Mouse (Mus musculus) thymus, adult 18-20 months (tissue): ENCODE data around the gene Card19.

ENCODE experiments used
- DNase-seq, 2 experiments: peaks; one replicate each; pipeline ENCODE4 v3.0.0; 2022; ENCODE audit warnings: mixed read lengths in 2 of 2

Card19 gene

DNA sequence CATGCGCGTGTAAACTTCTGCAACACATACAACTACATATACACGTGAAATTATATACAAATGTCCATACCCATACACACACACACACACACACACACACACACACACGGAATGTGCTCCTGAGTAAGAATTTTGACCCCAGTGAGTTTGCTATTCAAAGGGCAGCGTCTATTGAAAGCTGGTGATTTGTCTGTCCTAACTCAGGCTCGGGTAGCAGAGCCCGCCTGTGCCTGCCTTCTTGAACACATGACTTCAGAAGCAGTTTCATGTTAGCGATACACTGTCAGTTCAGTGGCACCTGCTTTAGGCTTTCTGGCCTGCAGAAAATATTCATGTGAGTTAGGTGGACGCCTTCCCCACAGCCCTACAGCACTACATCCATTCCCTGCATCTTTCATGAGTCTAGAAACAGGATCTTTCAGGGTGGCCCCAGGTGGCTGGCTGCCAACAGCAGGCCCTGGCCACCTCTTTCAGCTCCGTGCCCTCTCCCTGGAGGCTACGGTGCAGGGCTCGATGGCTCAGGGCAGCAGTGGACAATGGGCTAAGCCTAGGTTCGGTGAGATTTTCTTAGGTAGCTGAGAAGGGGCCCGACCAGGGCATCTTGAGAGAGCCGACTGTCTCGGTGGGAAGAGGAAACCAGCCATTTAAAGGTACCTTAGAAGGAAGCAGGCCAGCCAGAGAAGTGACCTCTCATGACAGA, 23.5 kb downstream of the Card19 start:
- DNase-seq, result no peak

DNA sequence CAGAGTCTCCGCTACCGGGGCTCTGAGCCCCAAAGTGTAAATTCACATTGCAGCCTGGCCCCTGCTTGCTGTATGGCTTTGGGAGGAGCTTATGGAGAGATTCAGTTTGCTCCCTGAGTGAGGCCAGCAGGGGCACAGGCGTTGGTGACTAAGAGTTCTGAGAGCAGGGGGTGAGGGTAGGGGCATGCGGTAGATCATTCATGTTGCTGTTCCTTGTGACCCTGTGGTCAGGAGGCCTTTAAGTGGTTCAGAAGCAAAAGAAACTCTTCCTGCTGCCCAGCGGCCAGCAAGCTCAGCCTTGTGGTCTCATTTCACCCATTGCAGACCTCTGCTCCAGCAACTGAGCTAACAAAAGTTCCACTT, 24.2 kb downstream of the Card19 start:
- no peak for DNase-seq

DNA sequence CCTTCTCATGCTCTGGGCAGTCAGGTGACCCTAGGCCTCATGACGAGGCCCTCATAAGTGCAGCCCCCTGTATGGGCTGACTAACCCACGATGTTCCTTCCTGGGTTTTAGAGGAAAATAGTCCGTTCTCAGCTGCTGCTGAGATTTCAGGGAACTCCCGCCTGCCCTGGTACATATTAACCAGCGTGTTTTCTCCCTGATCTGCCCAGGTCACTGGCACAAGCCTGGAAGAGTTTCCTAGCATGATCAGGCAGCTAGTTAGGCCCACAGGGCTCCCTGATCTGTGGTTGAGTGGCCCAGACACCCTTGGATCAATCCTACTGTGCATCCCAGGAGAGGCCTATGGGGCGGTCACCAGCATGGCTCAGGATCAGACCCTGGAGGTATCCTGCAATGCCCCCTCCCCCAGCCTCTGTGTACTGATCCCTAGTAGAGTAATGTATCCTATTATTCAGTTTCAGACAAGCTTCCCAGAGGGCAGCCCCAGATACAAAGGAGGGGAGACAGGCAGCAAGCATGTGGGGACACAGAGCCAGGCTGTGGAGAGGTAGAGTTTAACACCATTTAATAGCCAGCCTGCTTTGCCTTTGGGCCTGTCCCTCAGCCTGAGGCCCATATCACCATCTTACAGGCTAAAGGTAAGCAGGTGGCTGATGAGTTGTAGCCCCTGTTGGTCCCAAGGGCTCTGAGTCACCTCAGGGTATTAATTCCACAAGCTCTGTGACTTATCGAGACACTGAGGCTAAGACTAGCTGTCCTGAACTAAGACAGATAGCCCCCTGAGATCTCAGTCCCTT, 24.8 kb downstream of the Card19 start:
- DNase-seq, result no peak

DNA sequence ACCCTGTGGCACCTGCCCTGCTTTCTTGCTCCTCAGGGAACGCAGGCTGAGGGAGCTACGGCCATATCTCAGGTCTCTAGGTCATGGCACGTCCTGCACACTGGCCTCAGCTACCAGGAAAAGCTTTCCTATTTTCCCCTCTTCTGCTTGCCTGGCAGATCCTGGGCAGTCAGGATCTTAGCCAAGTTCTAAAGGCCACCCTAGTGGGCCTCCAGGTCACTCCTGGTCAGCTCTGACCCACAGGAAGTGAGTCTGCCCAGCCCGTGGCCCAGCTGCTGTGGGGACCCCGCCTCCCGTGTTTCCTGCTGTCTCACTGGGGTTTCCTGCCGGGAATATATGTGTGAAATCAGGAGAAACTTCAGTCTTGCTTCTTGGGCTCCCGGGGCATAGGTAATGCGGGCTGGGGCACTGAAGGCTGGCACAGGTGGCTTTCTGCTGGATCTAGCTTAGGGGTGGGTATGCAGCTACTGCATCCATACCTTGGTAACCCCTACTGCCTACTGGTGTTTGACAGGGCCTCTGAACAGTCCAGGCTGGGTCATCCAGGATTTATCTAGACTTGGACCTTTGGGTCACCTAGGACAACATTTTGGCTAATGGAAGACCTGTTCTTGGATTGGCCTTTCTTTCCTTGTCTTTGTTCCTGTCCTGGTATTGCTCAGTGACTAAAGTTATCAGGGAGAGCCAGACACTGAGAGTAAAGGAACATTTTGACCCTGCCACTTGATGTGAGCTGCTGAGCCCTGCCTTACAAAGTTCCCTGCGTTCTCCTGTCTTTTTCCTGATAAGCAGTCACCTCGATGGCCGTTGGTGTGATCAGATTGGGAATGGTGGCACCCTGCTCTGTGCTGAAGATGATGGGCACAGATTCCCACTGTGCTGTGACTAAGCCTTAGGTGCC, 25.6 kb downstream of the Card19 start:
- no peak for DNase-seq

DNA sequence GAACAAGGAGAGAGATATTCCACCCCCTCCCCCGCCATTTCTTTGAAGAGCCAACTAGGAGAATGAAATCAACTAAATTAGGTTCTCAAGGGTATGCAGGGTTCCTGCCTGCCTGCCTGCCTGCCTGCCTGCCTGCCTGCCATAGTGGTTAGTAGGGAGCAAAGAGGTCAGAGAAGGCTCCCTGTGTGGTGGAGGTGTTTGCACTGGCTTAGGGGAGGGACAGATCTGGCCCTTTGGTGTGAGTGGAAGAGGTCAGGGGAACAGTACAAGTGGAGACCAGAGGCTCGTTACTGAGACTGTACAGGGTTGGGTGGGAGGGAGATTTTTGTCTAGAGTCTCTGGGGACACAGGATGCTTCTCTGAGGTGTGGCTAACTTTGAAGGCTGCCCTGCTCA, 26.9 kb downstream of the Card19 start:
- no peak for DNase-seq

DNA sequence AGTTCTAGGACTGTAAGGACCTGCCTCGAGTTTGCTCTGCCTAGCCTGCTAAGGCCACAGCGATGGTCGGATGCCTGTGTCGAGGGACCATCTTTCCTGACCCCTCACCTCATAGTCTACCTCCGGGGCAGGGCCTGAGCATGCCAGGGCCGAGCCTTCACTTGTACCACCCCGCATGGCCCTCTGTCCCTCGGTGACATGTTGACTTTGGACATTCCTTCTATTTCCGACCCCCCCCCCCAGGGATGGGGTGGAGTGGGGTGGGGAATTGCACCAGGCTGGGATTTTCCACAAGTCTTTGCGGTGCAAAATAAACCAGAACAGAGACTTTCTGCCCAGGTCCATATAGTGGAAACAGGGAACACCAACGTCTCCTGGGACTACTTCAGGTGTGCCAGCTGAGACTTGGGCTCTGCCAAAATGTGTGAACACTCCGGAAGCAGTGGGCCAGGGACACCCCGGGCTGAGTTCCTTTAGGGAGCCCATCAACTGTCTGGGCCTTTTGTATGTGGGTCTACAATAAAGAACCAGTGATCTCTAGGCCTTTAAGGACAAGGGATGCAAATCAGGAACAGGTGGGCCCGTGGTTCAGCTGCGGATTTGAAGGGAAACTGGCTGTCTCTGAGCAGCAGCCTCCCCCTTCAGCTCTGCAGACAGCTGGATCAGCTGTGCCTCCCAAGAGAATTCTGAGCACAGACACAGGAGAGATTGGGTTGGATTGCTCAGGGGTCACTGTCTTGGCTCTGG, 27.4 kb downstream of the Card19 start:
- no peak for DNase-seq

DNA sequence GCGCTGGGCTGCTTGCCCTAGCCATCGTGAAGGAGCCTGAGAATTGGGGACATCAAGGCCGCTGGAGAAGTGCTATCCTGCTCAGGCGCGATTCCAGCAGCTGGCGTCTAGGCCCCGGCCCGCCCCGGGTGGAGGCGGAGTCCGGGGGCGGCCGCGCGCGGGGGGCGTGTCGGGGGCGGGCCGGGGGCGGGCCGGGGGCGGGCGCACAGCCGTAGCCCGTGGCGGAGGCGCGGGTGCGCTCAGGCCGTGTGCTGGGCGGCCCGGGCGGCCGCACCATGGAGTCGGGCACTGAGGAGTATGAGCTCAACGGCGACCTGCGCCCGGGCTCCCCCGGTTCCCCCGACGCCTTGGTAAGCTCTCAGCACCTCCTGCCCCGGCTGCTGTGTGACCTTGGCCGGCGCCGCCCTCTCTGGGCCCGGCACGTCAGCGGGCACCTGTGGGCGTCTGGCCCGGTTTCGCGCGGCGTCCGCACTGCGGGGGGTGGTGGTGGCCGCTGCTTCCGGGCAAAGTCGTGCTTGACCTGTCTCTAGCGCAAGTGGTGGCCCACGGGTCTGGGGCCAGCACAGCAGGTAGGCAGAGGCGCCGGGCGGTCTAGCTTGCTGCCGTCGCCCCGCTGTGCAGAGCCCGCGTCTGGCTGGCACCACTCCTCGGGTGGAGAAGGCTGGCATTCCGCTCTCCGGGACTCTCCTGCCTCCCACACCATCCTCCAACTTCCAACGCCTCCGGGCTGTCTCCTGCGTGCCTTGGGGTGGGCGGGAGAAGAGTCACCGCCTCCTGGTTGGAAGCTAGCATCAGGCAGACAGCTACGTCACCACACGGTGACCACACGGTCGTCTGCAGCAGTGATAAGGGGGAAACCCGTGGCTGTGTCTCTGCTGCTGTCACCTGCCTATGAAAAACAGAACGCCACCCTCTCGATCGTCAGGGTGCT, 28.3 kb downstream of the Card19 start, which contains the start of gene Ninj1:
Ninj1 (plus strand) TSS at position 198 of the 931 bp plus-strand sequence.
- peak; percentile 62 to 65 for DNase-seq

DNA sequence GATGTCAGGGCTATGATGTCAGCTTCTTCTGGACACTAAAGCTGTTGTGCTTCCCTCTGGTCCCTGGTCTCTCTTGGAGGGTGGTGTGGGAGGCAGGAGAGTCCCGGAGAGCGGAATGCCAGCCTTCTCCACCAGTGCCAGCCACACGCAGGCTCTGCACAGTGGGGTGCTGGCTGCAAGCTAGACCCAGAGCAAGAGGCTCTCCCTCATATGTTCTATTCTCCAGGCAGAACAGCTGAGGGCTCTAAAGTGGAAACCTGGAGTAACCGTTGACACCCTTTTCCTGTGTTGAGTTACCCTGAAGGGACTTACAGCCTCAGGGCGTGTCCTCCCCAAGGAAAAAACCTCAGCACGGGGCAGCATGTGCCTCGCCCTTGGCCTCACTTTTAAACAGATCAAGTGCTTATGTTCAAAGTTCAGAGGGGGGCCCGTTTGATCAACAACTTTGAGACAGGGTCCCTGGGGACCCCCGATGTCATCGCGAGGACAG, 29.0 kb downstream of the Card19 start:
- no peak for DNase-seq

DNA sequence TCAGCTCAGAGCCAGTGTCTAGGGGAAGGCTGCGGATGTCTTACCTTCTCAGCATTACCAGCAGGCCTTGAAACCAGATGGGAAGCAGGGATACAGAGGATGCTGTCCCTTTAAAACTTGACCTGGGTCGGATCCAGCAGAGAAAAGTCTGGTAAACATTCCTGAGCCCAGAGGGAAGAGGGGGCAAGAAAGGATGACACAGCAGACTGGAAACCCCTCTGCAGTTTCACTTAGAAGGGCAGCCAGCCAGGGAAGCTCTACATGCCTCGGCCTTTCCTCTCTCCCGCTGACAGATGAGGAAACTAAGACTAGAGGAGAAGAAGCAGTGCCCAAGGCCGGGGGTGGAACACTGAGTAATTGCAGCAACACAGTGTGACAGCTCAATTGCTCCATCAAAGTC, 32.2 kb downstream of the Card19 start:
- no peak for DNase-seq

DNA sequence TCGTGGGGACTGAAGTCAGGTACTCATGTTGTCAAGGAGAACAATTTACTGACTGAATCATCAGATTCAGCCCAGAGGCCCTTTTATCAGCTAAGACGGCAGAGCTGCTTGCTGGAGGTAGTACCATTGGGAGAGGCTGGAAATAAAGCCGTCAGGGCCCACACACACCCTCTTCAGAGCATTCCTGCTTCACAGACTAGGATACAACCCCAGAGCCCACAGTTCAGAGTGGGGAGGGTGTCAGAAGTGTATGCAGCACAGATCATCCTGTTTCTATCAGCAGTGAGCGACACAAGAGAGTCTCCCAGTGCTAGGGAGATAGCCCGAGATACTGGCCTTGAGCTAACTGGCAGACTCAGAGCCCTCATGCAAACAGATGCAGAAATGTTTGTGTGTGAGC, 32.7 kb downstream of the Card19 start:
- DNase-seq, result no peak

DNA sequence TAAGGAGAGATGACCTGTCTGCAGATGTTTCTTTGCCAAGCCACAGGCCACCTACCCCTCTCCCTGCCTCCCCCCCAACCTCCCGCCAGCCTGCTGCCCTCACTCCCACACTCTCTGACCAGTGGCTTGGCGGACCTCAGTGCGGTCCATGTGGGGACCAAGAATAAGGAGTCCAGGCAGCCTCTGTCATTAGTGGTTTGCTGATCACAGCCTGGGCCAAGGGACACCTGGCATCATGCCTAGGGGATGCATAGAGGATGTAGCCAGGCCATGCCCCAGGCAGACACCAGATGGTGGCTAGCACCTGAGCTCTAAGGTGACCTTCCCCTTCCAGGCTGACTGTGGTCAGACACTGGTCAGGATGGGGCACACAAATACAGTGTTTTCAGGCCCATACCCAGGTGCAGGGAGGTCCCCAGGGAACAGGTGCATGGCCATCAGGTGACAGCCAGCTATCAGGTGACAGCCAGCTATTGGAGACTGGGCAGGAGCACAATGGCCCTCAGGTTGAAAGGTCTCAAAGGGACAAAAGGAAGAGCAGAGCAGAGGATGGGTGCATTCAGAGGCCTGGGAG, 34.3 kb downstream of the Card19 start:
- no peak for DNase-seq

DNA sequence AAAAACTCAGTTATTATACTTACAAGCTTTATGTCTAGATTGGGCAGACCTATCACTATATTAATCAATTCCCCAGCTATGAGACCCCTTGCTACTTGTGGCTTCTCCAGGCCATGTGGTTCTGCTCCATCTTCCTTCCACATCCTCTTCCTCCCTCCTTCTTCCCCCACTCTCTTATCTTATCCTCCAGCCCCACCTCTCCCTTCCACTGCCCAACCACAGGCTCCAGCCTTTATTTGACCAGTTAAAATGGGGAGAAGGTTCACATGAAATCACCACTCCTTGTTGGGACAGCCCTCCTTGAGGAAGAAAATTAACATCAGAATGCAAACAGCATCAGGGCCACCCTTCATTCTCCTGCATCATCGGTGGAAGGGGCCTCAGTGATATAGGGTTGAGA, 35.1 kb downstream of the Card19 start:
- no peak for DNase-seq

DNA sequence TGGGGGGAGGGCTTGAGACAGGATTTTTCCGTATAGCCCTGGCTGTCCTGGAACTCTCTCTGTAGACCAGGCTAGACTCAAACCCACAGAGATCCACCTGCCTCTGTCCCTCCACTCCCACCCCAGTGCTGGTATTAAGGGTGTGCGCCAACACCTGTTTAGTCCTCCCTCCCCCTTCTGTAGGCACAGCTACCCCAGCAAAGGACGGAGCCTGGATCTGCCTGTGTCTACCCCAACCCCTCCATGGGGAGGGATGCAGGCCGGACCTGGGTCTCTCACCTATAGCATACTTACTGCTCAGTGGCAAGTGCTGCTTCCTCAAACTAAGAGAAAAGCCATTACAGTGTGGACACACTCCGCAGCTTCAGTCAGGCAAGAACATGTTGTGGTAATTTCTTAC, 35.6 kb downstream of the Card19 start:
- no peak for DNase-seq

DNA sequence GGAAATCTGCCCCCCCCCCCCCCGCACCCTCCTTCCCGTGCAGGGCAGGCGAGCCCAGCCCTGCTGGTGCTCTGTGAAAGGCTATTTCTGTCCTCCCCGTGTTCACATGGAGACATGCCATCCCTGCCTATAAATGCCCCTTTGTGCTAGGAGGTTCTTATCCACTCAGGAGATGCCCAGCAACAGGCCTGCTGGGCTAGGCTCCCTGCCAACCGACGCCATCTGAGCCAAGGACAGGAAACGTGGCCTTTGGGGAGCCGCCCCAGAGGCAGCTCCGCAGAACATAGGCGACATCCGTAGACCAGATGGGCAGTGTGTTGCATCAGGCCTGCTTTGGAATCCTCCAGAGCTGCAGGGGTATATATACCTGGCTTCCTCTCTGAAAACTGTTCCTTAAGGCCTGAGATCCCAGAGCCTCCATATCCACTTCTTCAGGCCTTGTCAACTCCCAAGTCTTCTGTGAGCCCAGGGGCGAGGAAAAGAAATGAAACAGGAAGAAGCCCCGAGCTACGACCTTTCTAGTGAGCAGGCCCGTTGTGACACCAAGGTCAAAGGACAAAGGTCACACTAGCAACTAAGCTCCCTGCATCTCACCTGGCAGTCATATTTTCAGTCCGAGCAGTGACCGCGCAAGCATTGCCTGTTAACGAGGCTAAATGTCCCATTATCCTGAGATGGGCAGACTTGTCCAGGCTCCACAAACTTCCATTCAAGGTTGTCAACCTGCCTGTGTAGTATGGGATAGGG, 36.8 kb downstream of the Card19 start:
- DNase-seq, result no peak

DNA sequence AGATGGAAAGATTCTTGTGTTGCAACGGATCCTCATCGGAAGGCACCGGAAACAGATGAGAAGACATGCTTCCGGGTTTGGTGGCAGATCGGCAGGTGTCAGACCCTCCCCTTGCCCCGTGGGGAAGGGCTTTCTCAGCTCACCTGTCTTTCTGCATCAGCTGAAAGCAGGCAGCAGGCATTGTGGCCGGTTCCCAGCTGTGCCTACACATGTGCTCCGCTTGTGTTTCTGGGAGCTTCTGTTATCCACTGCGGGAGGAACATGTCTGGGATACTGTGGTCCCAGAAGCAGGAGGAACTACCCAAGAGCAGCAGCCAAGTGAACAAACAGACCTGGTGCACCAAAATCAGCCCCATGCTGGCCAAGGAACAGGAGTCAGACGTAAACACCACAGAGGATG, 40.3 kb downstream of the Card19 start:
- DNase-seq, result no peak

DNA sequence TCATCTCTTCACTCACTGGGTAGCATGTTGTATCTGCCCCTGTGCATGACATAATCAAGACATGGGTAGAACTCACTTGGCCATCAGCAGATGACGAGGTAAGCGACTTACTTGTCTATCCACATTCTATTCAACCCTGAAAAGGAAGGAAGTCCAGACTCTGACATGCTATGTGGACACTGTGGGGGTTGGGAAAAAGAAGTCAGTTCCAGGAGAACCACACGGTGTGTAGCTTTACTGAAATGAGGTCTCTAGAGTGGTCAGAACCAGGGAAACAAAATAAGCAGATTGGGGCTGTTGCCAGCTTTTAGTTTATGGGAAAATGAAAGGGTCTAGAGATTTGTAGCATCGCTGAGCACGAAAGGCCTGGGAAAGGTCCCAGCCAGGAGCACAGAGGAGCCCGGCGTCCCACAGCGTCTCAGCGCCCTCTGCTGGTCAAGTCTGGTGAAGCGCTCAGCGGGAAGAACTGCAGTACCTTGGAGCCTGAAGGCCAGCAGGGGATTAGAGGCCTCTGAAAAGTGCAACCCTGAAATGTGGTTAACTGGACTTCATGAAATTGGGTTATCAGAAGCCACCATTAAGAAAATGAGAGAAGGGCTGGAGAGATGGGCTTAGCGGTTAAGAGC, 42.8 kb downstream of the Card19 start:
- DNase-seq, result peak; percentile 46 to 48

DNA sequence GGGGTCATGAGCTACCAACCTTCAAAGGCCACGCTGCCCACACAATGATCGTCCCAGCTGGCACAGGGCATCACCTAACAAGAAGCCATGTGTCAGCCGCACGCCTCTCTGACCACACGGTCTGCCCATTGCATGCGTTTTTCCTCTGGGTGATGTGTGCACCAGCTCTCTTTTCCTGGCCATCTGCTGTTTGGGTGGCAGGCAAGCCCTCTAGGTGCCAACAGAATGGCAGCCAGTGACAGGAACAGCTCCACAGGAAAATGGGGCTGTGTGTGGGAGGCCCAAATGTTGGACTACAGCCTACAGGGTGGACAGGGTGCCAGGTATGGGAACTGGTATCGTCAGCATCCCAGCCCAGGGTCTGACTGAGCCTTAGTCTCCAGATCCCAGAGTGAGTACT, 43.5 kb downstream of the Card19 start:
- no peak for DNase-seq

DNA sequence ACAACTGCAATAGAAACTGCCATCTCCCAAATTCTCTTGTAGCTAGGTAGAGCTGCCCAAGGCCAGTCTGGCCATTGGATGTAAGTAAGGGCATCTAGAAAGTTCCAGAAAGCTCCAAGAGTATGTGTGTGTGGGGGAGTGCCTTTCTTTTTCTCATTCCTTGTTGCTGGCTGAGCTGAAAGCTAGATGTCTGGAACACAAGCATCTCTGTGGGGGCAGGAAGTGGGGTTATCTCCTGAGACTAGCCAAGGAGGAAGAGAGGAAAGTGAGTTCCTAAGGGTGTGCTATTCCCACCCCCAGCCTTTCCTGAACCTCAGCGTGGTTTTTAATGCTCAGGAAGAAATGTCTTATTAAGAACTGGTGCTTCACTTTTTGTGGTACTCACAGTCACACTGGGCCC, 44.1 kb downstream of the Card19 start:
- DNase-seq, result no peak

DNA sequence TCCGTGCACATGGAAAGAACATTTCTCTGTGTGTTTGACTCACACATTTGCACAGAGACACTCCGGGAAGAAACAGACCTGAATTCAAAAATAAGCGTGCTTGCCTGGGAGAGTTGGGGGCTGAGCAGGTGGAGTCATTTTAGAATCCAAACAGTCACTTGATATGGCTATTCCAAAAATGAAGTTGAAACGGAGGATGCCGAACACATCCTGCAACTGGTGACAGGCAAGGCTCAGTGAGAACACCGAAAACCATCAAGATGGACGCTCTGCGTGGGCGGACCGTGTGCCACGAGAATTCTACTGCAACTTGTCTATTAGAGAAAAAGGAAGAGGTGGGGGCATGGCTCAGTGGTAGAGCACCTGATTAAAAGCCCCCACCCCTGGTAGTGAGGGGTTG, 45.2 kb downstream of the Card19 start:
- no peak for DNase-seq
